Mouse (Mus musculus): Measurements from ENCODE around the gene Necab2. TPM values are rescaled to one million over a fixed set of nuclear protein-coding genes. Genes with fewer than 3 reads are reported as not detected.
A peak's percentile ranks its signal among the peaks of the same experiment; 100 is the strongest.

Necab2 gene
- polyA plus RNA-seq, 1 experiment from 2014 or later: 0.16 TPM

DNA sequence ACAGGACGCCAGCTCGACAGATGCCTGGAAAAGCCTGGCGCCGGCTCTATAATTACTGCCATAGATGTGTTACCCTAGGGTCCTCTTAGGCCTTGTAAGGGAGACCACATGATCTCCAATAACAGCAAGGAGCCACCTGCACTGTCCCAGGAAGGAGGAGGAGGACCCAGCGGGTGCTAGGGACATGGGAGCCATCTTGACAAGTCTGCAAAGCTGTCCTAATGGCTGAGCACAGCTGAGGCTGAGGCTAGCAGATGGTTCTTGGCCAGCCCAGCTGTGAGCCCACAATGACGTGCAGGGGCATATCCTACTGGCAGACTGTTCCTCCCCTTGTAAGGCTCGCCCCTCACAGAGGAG, 6.6 kb upstream of the Necab2 start:
- Histone ChIP-seq H3K9ac (no peak overlapping the region), H3K27me3 (peaks cover 20% of the 10 kb centered on the region), H3K4me3 (no peak overlapping the region), H3K4me1 (replicated peaks) (peaks cover 22% of the 10 kb centered on the region), H3K27ac (no peak overlapping the region), H3K4me2 (no peak overlapping the region), H3K9me3 (replicated peaks) (no peaks in the 10 kb centered on the region), H3K36me3 (no peaks in the 10 kb centered on the region)
- ATAC-seq (replicated peaks; ENCODE audit: insufficient number of reproducible peaks, insufficient read depth, low FRiP score, low read depth): no peak
- WGBS: 69% methylated on average over 7 of the region's 7 CpGs

DNA sequence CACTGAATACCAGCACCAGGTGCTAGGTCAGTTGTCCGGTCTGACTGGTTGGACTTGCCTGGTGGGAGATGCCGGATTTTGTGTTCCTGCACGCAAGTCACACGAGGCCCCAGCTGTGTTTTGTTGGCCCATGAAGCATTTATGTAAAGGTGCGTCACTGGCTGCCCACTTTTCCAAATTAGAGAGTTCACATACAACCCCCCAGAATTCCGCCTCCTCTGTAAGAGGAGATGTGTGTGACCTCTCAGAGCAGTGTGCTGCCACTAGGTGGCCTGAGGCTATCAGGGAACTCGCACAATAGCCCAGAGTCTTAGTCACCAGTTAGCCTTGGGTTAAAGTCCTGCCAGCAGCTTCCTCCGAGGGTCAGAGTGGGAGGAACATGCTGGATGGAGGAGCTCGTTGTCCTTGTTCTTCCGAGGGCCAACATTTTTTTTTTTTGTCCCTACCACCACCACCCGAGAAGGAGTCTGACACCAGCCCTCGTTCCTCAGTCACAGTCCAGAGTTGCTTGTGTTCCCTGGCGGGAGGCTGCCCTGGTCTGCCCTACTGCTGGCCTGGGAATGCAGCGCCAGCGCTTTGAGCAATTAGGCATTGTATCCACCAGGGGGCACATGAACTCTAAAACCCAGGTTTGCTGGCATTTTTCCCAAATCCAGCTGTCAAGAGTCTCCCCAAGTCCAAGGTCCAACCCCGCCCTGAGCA, 6.1 kb upstream of the Necab2 start:
- peak overlapping the region; percentile 41 for H3K4me2 ChIP-seq
- H3K4me1 ChIP-seq (replicated peaks): peaks cover 22% of the 10 kb centered on the region
- ATAC-seq (replicated peaks; ENCODE audit: insufficient number of reproducible peaks, insufficient read depth, low FRiP score, low read depth): 0 out of 2 replicates have a peak, but pooled peaks have one; percentile 32
- no peaks in the 10 kb centered on the region for H3K36me3 ChIP-seq
- no peaks in the 10 kb centered on the region for H3K9me3 ChIP-seq (replicated peaks)
- H3K27ac ChIP-seq: peak overlapping the region; percentile 29; the same call in 1 of the 2 replicates
- peaks cover 25% of the 10 kb centered on the region for H3K27me3 ChIP-seq
- H3K9ac ChIP-seq: no peak overlapping the region
- no peak overlapping the region for H3K4me3 ChIP-seq
- WGBS: 21% methylated on average over 16 of the region's 16 CpGs

DNA sequence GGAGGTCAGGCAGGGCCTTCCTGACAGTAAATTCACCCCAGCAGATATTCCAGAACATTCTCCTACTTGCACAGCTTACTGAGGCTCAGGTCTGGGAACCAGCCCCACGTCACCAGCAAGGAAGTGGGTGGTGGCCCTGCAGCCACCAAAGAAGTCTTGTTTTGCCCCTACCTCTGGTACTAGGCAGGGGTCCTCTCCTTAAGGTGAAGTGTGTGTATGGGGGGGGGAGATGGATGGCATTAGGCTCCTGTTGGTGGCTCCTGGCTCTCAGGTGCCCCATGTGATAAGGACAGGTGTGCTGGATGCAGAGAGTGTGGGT, 5.6 kb upstream of the Necab2 start:
- Histone ChIP-seq H3K36me3 (no peaks in the 10 kb centered on the region), H3K9ac (no peak overlapping the region), H3K4me1 (replicated peaks) (peaks cover 22% of the 10 kb centered on the region), H3K4me3 (no peak overlapping the region), H3K27me3 (peaks cover 31% of the 10 kb centered on the region), H3K9me3 (replicated peaks) (no peaks in the 10 kb centered on the region), H3K4me2 (peak overlapping the region; percentile 41), H3K27ac (no peak overlapping the region)
- no peak for ATAC-seq (replicated peaks; ENCODE audit: insufficient number of reproducible peaks, insufficient read depth, low FRiP score, low read depth)
- WGBS: 52% methylated on average over 1 of the region's 1 CpGs

DNA sequence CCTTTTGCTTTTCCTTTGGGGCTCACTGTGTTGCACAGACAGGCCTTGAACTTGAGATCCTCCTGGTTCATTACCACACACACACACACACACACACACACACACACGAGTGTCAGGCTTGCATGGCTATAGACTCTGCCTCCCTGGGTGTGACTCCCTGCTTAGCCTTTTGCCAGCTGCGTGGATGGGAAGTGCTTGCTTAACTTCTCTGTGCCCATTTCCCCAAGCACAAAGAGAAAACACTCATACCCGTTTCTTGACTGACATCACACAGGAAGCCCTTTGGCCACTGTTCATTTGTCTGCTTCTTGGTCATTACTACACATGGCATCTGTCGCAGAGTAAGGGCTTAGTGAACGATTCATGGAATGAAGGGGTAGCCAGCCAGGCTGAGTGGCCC, 4.5 kb upstream of the Necab2 start:
- Histone ChIP-seq H3K9ac (no peak overlapping the region), H3K27ac (no peak overlapping the region), H3K27me3 (peaks cover 41% of the 10 kb centered on the region), H3K9me3 (replicated peaks) (no peaks in the 10 kb centered on the region), H3K36me3 (no peaks in the 10 kb centered on the region), H3K4me3 (no peak overlapping the region), H3K4me1 (replicated peaks) (peaks cover 25% of the 10 kb centered on the region), H3K4me2 (no peak overlapping the region)
- ATAC-seq (replicated peaks; ENCODE audit: insufficient number of reproducible peaks, insufficient read depth, low FRiP score, low read depth): no peak
- 59% methylated on average over 5 of the region's 5 CpGs for WGBS

DNA sequence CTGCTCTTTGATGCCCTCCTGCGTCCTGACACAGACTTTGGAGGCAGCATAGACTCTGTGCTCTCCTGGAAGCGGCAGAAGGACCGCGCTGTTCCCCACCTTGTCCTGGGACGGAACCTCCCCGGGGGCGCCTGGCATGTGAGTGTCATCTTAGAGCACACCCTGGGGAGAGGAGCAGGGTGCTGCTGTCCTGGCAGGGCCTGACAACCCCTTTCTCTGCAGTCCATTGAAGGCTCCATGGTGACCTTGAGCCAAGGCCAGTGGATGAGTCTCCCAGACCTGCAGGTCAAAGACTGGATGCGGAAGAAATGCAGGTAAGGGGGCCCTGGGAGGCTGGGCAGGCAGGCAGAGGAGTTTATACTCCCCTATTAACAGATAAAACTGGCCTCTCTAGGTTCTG, 3.5 kb upstream of the Necab2 start:
- ATAC-seq (replicated peaks; ENCODE audit: insufficient number of reproducible peaks, insufficient read depth, low FRiP score, low read depth): no peak
- Histone ChIP-seq H3K4me2 (no peak overlapping the region), H3K9ac (no peak overlapping the region), H3K4me1 (replicated peaks) (peaks cover 27% of the 10 kb centered on the region), H3K36me3 (no peaks in the 10 kb centered on the region), H3K27ac (no peak overlapping the region), H3K27me3 (peaks cover 50% of the 10 kb centered on the region), H3K9me3 (replicated peaks) (no peaks in the 10 kb centered on the region), H3K4me3 (no peak overlapping the region)
- WGBS: 93% methylated on average over 8 of the region's 8 CpGs

DNA sequence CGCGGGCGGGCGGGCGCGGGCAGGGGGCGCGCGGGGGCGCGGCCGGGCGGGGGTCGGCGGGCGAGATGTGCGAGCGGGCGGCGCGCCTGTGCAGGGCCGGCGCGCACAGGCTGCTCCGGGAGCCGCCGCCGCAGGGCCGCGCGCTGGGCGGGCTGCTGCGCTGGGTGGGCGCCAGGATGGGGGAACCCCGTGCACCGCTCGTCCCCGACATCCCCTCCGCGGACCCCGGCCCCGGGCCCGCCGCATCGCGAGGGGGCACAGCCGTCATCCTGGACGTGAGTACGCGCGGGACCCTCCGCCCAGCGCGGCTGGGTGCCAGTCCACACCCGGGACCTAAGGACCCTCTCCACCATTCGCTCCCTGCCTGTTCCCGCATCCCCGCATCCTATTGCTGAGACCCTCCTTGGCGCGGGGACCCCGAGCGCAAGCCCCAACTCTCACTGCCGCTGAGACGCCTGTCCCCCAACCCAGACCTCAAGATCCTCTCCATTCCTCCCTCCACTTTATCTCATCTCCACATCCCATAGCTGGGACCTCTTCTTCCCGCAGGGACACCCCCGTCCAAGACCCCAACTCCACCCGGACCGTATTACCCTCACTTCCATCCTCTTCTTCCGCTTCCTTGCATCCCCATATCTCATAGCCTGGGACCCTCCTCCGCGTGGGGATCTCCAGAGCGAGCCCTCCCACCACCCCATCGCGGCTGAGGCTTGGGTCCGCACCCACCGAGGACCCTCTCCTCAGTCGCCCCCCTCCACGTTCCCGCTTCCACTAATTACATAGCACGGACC, 666 bp downstream of the Necab2 start:
- Histone ChIP-seq H3K9me3 (replicated peaks) (no peaks in the 10 kb centered on the region), H3K9ac (peak overlapping the region; percentile 64), H3K36me3 (no peaks in the 10 kb centered on the region), H3K4me3 (peak overlapping the region; percentile 67), H3K27ac (no peak overlapping the region), H3K27me3 (peaks cover 76% of the 10 kb centered on the region), H3K4me1 (replicated peaks) (peaks cover 15% of the 10 kb centered on the region), H3K4me2 (peak overlapping the region; percentile 100)
- under 1% methylated on average over 47 of the region's 80 CpGs for WGBS
- ATAC-seq (replicated peaks; ENCODE audit: insufficient number of reproducible peaks, insufficient read depth, low FRiP score, low read depth): peak; percentile 33; the same call in 1 of the 2 replicates

DNA sequence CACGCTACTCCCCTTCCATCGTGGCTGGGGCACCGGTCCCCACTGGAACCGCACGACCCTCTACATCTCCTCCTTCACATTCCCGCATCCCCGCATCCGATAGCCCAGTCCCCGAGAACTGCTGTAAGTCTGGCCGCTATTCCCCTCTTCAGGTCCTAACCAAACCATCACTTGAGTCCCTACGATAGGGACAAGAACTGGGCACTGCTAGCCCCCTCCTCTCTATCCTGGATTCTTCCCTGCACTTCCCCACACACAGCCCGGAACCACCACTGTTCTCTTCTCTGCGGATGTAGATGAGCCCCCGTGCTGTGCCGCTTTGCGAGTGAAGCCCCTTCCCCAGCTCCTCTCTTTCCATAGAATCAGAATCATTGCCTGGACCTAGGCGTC, 1.3 kb downstream of the Necab2 start:
- Histone ChIP-seq H3K4me3 (peak overlapping the region; percentile 67), H3K36me3 (no peaks in the 10 kb centered on the region), H3K27ac (no peak overlapping the region), H3K9me3 (replicated peaks) (no peaks in the 10 kb centered on the region), H3K4me2 (peak overlapping the region; percentile 100), H3K4me1 (replicated peaks) (peaks cover 15% of the 10 kb centered on the region), H3K9ac (no peak overlapping the region), H3K27me3 (peaks cover 80% of the 10 kb centered on the region)
- 6% methylated on average over 17 of the region's 17 CpGs for WGBS
- ATAC-seq (replicated peaks; ENCODE audit: insufficient number of reproducible peaks, insufficient read depth, low FRiP score, low read depth): no peak

DNA sequence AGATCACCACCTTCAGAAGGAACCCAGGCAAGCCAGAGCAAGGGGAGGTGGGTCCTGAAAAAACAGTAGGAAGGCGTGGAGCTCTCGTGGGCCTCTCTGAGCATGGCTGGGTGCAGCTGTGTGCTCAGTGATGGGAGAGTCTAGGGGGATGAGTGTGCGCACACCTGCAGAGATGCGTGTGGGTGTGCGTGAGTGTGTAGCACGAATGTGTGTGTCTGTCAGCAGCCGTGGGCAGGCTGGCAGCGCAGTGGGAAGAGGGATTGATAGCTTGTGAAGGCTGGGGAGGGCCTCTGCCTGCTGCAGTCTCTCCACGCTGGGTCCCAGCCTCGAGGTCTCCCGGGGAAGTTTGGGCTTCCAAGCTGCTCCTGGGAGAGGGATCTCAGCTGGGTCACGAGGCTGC, 3.1 kb downstream of the Necab2 start:
- no peak for ATAC-seq (replicated peaks; ENCODE audit: insufficient number of reproducible peaks, insufficient read depth, low FRiP score, low read depth)
- Histone ChIP-seq H3K27ac (no peak overlapping the region), H3K9ac (no peak overlapping the region), H3K27me3 (peaks cover 74% of the 10 kb centered on the region), H3K9me3 (replicated peaks) (no peaks in the 10 kb centered on the region), H3K36me3 (no peaks in the 10 kb centered on the region), H3K4me2 (no peak overlapping the region), H3K4me3 (no peak overlapping the region), H3K4me1 (replicated peaks) (peaks cover 15% of the 10 kb centered on the region)
- WGBS: 70% methylated on average over 12 of the region's 12 CpGs

DNA sequence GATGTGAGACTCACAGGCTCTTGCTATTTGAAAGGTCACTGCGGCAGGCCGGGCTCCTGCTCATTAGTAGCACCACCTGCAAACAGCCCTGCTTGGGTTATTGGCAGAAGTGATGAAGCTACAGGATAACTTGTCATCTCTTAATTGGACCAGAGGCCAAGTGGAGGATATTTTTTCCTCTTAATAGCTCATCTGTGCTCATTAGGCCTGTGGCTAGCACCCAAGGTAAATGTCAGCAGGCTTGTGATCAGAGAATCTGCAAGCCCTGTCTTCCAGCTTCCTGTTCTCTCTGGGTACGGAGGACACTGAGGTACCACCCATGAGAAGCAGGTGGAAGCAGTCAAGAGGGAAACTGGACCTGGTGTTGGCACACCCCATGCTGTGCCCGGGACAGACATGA, 4.6 kb downstream of the Necab2 start:
- no peaks in the 10 kb centered on the region for H3K9me3 ChIP-seq (replicated peaks)
- no peak for ATAC-seq (replicated peaks; ENCODE audit: insufficient number of reproducible peaks, insufficient read depth, low FRiP score, low read depth)
- no peak overlapping the region for H3K27ac ChIP-seq
- peaks cover 59% of the 10 kb centered on the region for H3K27me3 ChIP-seq
- H3K9ac ChIP-seq: no peak overlapping the region
- no peak overlapping the region for H3K4me3 ChIP-seq
- H3K4me1 ChIP-seq (replicated peaks): peaks cover 23% of the 10 kb centered on the region
- no peaks in the 10 kb centered on the region for H3K36me3 ChIP-seq
- WGBS: 94% methylated on average over 4 of the region's 4 CpGs
- H3K4me2 ChIP-seq: no peak overlapping the region

DNA sequence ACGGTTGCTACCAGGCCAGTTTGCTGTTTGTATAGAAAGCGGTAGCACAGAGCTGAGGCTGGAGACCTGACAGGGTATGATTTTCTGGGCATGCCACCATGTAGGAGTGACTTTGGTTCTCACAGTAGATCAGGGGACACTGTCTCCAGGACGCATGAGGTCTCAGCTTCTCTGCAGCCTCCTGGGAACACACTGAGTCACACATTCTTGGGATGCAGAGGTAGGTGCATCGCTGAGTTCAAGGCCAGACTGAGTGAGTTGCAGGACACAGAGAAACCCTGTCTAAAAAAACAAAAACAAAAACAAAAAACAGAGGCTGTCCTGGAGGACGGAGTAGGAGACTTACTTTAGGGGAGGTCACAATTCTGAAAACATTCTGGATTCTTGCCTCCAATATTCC, 6.4 kb downstream of the Necab2 start:
- Histone ChIP-seq H3K9ac (no peak overlapping the region), H3K27ac (no peak overlapping the region), H3K4me3 (no peak overlapping the region), H3K4me2 (no peak overlapping the region), H3K36me3 (no peaks in the 10 kb centered on the region), H3K27me3 (peaks cover 42% of the 10 kb centered on the region), H3K9me3 (replicated peaks) (no peaks in the 10 kb centered on the region), H3K4me1 (replicated peaks) (peaks cover 11% of the 10 kb centered on the region)
- no peak for ATAC-seq (replicated peaks; ENCODE audit: insufficient number of reproducible peaks, insufficient read depth, low FRiP score, low read depth)
- WGBS: 76% methylated on average over 5 of the region's 5 CpGs

DNA sequence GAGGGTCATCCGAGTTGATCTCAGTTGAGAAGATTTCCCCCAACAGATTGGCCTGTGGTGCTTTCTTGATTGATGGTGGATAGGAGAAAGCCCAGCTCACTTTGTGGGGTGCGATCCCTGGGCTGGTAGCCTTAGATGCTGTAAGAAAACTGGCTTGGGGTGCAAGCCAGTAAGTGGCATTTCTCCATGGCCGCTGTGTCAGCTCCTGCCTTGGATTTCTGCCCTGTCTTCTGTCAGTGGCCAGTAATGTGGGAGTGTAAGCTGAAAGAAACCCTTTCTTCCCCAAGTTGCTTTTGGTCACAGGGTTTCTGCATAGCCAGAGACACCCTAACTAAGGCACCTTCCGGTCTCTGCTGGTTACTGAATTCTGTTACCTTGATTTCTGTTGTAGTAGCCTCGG, 9.5 kb downstream of the Necab2 start:
- Histone ChIP-seq H3K27me3 (peaks cover 23% of the 10 kb centered on the region), H3K4me1 (replicated peaks) (peaks cover 17% of the 10 kb centered on the region), H3K4me3 (no peak overlapping the region), H3K4me2 (no peak overlapping the region), H3K9me3 (replicated peaks) (no peaks in the 10 kb centered on the region), H3K36me3 (no peaks in the 10 kb centered on the region), H3K27ac (no peak overlapping the region), H3K9ac (no peak overlapping the region)
- no peak for ATAC-seq (replicated peaks; ENCODE audit: insufficient number of reproducible peaks, insufficient read depth, low FRiP score, low read depth)
- 75% methylated on average over 5 of the region's 5 CpGs for WGBS

DNA sequence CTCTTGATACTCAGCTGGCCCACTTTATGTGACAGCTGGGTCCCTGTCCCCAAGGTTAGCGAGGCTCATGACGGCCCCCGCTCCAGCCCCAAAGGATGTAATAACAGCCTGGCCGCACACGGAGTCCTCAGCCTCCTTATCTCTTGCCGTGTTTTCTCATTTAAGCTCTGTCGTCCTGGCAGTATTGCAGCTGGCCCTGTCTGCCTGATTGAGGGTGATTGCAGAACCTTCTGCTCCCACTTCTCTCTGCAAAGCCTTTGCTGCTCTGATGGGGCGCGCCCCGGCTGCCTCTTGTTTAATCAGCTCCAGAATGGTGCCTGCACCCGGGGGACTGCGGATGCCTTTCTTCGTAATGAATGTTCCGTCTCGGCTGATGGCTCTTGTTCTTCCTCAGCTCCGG, 13.2 kb downstream of the Necab2 start:
- Histone ChIP-seq H3K36me3 (no peaks in the 10 kb centered on the region), H3K27me3 (peaks cover 28% of the 10 kb centered on the region), H3K4me2 (peak overlapping the region; percentile 46), H3K4me3 (peak overlapping the region; percentile 13; the same call in 1 of the 2 replicates), H3K9me3 (replicated peaks) (no peaks in the 10 kb centered on the region), H3K27ac (no peak overlapping the region), H3K4me1 (replicated peaks) (peaks cover 20% of the 10 kb centered on the region), H3K9ac (0 out of 2 replicates have a peak overlapping the region, but pooled peaks have one; percentile 24)
- WGBS: 19% methylated on average over 16 of the region's 16 CpGs
- no peak for ATAC-seq (replicated peaks; ENCODE audit: insufficient number of reproducible peaks, insufficient read depth, low FRiP score, low read depth)

Measured in heart, embryonic 15.5 days (tissue).